Mouse (Mus musculus): ENCODE measurements at regions not wholly inside any gene's neighbourhood (a gene's known extent, or its start where the extent isn't known, plus 50 kb on each side); places are given as distances from the start of the nearest gene placed in this dataset.
"Not testable (repeated sequence)": the region's sequence is repeated elsewhere in the genome, so short reads cannot be mapped to it uniquely, and the experiment has no call there.

GRCm38 (mm10) chr10:46629876-46630275 lies 1052.2 kb downstream of the Hace1 start:
- intact Hi-C loops (cut with DNase I) = no loop called here
- no peak for TF ChIP-seq CTCF (IDR thresholded peaks at IDR 0.05)
- Histone ChIP-seq H3K27ac (no peak overlapping the region), H3K4me3 (no peak overlapping the region)
- no peak for DNase-seq (ENCODE audit: extremely low spot score in 1 of 2, low spot score in 2 of 2)

DNA sequence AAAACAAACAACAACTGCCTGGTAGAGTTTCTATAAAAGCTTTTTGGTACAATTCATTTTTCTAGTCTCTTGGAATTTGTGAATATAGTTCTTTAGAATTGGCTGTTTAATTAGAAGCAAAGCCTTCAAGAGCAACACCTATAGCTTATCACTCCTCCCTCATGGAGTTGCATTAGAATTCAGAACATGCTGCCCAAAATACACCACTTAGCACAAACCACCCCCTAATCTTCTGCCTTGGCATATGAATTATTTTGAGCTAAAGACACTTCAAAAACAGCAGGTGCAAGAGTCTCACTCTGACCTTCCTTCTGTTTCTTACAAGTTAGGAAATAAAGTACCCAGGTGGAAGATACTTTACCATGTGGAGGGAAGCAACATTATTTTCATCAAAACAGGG lies 1085.4 kb downstream of the Hace1 start:
- intact Hi-C loops (cut with DNase I) = no loop called here
- Histone ChIP-seq H3K4me3 (no peak overlapping the region), H3K27ac (no peak overlapping the region)
- TF ChIP-seq CTCF (IDR thresholded peaks at IDR 0.05) = no peak
- DNase-seq (ENCODE audit: extremely low spot score in 1 of 2, low spot score in 2 of 2) = no peak

GRCm38 (mm10) chr10:46689823-46690372 lies 1112.3 kb downstream of the Hace1 start:
- intact Hi-C loops (cut with DNase I); DNase-seq (ENCODE audit: extremely low spot score in 1 of 2, low spot score in 2 of 2); H3K4me3 ChIP-seq; H3K27ac ChIP-seq: not testable (repeated sequence)

GRCm38 (mm10) chr10:46692661-46693060 lies 1115.0 kb downstream of the Hace1 start:
- intact Hi-C loops (cut with DNase I) = no loop called here

DNA sequence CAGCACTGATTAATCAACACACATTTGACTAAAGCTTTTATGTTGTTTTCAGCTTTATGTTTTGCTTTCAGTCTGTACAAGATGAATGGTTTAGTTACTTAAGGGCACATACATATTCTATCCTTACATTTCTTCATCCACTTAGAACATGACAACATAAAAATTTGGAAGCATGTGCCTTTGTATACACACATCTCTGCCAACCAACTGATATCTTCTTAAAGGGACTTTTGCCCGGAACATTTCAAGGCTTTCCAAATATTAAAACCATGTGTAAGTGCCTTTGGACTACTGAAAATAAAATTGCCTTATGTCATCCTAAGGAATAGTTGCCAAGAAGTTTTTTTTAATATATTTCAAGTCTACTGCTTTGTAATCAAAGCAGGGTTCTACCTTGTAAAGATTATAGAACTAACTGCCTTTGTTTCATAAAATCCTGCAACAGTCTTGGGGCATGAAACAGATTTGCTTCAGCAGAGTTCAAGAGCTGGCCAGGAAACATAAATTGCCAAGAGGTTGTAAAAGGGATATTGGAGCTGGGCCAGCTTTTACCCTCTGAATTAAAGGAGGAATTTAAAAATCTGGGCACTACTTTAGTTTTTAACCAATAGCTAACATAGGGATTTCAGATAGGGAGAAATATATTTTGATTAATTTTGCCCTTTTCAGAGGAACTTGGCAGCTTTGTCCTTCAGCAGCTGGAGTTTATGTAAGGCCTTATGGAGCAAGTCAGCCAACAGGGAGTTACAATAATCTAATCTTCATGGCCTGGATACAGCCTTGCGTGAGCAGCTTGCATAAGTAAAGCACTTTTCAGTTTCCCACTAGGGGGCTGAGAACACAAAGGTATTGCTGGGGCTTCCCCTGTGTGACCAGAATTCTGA lies 1120.0 kb downstream of the Hace1 start:
- peak; percentile 37 for TF ChIP-seq CTCF (IDR thresholded peaks at IDR 0.05)
- peak in 1 of 2 experiments; percentile 9 for DNase-seq (ENCODE audit: extremely low spot score in 1 of 2, low spot score in 2 of 2)
- peak overlapping the region; percentile 63; the same call in 1 of the 2 replicates for H3K27ac ChIP-seq

More at GRCm38 (mm10) chr10:46692661-46693060, 1115.0 kb downstream of the Hace1 start:
- no peak overlapping the region for H3K4me3 ChIP-seq
- no peak for DNase-seq (ENCODE audit: extremely low spot score in 1 of 2, low spot score in 2 of 2)
- TF ChIP-seq CTCF (IDR thresholded peaks at IDR 0.05) = no peak
- H3K27ac ChIP-seq = no peak overlapping the region

GRCm38 (mm10) chr10:46701221-46701620 lies 1123.6 kb downstream of the Hace1 start:
- intact Hi-C loops (cut with DNase I) = no loop called here
- no peak overlapping the region for H3K27ac ChIP-seq
- DNase-seq (ENCODE audit: extremely low spot score in 1 of 2, low spot score in 2 of 2) = no peak
- H3K4me3 ChIP-seq = no peak overlapping the region
- no peak for TF ChIP-seq CTCF (IDR thresholded peaks at IDR 0.05)

More for the DNA sequence above, 1120.0 kb downstream of the Hace1 start:
- no peak overlapping the region for H3K4me3 ChIP-seq
- intact Hi-C loops (cut with DNase I) = no loop called here

DNA sequence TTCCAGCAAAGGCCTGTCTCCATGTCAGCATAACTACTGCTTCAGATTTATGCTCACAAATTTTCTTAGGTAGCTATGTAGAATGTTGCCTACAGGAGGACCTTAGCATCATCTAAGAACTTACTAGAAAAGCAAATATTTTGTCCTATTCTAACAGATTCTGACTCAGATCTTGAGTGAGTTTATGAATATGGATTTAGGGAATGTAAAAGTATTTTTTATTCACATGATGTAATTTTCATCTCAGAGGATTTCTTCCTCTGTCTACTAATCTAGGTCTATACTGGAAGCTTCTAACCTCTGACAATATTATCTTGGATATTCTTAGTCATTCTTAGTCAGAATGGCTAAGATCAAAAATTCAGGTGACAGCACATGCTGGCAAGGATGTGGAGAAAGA lies 1130.4 kb downstream of the Hace1 start:
- DNase-seq (ENCODE audit: extremely low spot score in 1 of 2, low spot score in 2 of 2); H3K27ac ChIP-seq; intact Hi-C loops (cut with DNase I); H3K4me3 ChIP-seq: not testable (repeated sequence)

GRCm38 (mm10) chr10:46712690-46713089 lies 1135.1 kb downstream of the Hace1 start:
- TF ChIP-seq CTCF (IDR thresholded peaks at IDR 0.05) = no peak
- DNase-seq (ENCODE audit: extremely low spot score in 1 of 2, low spot score in 2 of 2) = no peak

DNA sequence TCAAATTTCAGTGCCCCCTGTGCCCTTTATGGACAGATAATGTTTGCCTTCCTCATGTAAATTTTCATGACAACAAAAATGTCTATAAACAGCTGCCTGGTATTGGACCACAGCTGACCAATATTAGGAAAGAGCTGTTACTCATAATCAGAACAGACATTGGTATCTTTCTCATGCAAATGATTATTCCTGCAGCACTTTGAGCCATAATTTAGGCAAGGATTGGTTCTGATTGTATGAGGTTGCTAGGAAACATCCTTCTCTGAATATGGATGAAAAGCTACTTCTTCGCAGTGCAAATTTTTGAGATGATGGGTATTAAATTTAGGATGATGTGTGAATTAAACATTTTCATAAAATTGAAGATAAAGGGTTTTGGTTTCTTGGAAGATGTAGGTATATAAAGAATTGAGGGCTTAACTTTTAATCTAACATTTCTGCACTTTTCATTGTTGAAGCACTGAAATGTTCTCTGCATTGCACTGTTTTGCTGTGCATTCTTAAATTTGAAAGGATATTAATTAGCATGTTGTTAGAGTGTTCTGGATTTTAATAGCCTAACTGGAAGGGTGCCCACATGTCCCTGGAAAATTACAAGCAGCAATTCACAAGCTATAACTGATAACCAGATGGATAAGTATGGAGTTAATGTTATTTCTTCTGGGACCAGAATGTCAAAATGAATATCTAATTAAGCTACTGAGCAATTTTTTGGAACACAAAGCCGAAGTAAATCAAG lies 1140.9 kb downstream of the Hace1 start:
- no peak for TF ChIP-seq CTCF (IDR thresholded peaks at IDR 0.05)
- H3K4me3 ChIP-seq = no peak overlapping the region
- DNase-seq (ENCODE audit: extremely low spot score in 1 of 2, low spot score in 2 of 2) = no peak
- intact Hi-C loops (cut with DNase I) = no loop called here
- no peak overlapping the region for H3K27ac ChIP-seq

More at GRCm38 (mm10) chr10:46712690-46713089, 1135.1 kb downstream of the Hace1 start:
- intact Hi-C loops (cut with DNase I) = no loop called here
- no peak overlapping the region for H3K27ac ChIP-seq
- H3K4me3 ChIP-seq = no peak overlapping the region

DNA sequence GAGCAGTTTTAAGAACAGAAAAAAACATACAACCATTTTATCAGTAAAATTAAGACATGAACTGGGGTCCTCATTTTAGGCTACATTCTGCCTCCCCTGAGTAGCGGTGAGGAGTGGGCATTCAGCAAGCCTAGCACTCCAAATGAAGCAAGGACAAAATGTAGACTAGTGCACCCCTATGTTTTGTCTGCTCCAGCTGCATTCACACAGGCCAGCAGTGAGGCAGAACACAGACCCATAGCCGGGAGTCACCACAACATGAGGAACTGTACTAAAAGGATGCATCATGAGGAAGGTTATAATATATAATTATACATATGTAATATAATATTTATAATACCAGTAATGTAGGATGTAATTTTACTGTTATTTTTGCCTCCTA lies 1141.5 kb downstream of the Hace1 start:
- TF ChIP-seq CTCF (IDR thresholded peaks at IDR 0.05) = no peak
- H3K4me3 ChIP-seq = no peak overlapping the region
- no peak for DNase-seq (ENCODE audit: extremely low spot score in 1 of 2, low spot score in 2 of 2)
- H3K27ac ChIP-seq = no peak overlapping the region
- intact Hi-C loops (cut with DNase I) = no loop called here

GRCm38 (mm10) chr10:46723666-46724065 lies 1146.0 kb downstream of the Hace1 start:
- no peak for TF ChIP-seq CTCF (IDR thresholded peaks at IDR 0.05)
- Histone ChIP-seq H3K27ac (no peak overlapping the region), H3K4me3 (no peak overlapping the region)
- intact Hi-C loops (cut with DNase I) = no loop called here
- no peak for DNase-seq (ENCODE audit: extremely low spot score in 1 of 2, low spot score in 2 of 2)

GRCm38 (mm10) chr10:46730601-46731000 lies 1153.0 kb downstream of the Hace1 start:
- Histone ChIP-seq H3K27ac (no peak overlapping the region), H3K4me3 (no peak overlapping the region)
- intact Hi-C loops (cut with DNase I) = no loop called here
- TF ChIP-seq CTCF (IDR thresholded peaks at IDR 0.05) = no peak
- DNase-seq (ENCODE audit: extremely low spot score in 1 of 2, low spot score in 2 of 2) = no peak
